Mouse (Mus musculus): ENCODE results near the gene Klk6.

DNA sequence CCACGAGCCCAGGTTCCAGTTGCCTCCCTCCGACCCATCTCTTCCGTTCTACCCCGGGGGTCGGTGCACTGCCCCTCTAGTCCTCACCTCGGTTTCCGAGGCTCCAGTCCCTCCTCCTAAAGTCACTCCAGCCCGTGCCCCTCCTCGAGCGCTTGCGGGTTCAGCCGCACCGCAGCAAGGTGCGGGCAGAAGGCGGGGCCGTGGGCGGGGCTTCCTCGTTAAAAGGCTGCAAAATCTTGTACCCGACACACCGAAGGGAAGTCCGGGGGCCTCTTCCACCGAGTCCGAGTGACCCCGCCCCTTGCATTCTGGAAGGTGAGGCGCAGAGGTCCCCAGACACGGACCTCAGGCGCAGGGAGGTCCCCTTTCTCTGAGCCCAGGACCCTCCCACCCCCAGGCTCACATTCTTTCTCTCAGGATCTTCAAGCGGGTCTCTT is 26.9 kb upstream of the Klk6 start, which contains the start of gene Klk8:
- TF ChIP-seq CTCF (IDR thresholded peaks at IDR 0.05; ENCODE audit: low read depth, low read length) = no peak
- no peak for TF ChIP-seq TAL1 (conservative IDR thresholded peaks at IDR 0.05; ENCODE audit: low read depth, low read length)

All from G1E (cell line).